Mouse (Mus musculus) neural tube, embryonic 15.5 days (tissue): ENCODE data around the gene Ythdc1. TPM values are rescaled to one million over a fixed set of nuclear protein-coding genes. Genes with fewer than 3 reads are reported as not detected.

Source experiments
- polyA plus RNA-seq: library from polyadenylated mRNA; unstranded; fragments of >200 nt; fragmentation: Nextera tagmentation; extraction: Ambion mirVana; gene quantifications from 2 replicates; pipeline ENCODE4 v1.2.1, GENCODE M21; 2015

Gene Ythdc1
- polyA plus RNA-seq, 1 experiment from 2014 or later: 31.5 TPM

Other genes starting within 250 kb of the Ythdc1 start
- gene Tmprss11f, start 171.8 kb upstream of the Ythdc1 start, polyA plus RNA-seq: not detected in 2 replicates
- gene Tmprss11b, start 127.9 kb upstream of the Ythdc1 start, polyA plus RNA-seq: not detected in 2 replicates
- gene Tmprss11e, start 58.4 kb upstream of the Ythdc1 start, polyA plus RNA-seq: not detected in 2 replicates
- gene Ugt2b34, start 102.7 kb downstream of the Ythdc1 start, polyA plus RNA-seq: 0.06 and 10.1 TPM in 2 replicates
- gene Ugt2b1, start 122.3 kb downstream of the Ythdc1 start, polyA plus RNA-seq: not detected in 2 replicates
- gene Ugt2b35, start 196.6 kb downstream of the Ythdc1 start, polyA plus RNA-seq: 0.06 TPM in 1 of 2 replicates, not detected in the other